Mouse (Mus musculus): ENCODE measurements at regions not wholly inside any gene's neighbourhood (a gene's known extent, or its start where the extent isn't known, plus 50 kb on each side); places are given as distances from the start of the nearest gene placed in this dataset.

- no peak for DNase-seq
These were observed 252.7 kb upstream of the Dnajc24 start for GRCm38 (mm10) chr2:106256012-106256411.

GRCm38 (mm10) chr2:106234358-106234757 lies 231.0 kb upstream of the Dnajc24 start:
- DNase-seq = no peak

GRCm38 (mm10) chr2:106231136-106231535 lies 227.8 kb upstream of the Dnajc24 start:
- no peak for DNase-seq

- DNase-seq = no peak
These were observed 226.7 kb upstream of the Dnajc24 start for GRCm38 (mm10) chr2:106230021-106230420.

- DNase-seq = no peak
These were observed 224.9 kb upstream of the Dnajc24 start for GRCm38 (mm10) chr2:106228249-106228648.

- no peak for DNase-seq
These were observed 212.8 kb upstream of the Dnajc24 start for GRCm38 (mm10) chr2:106216169-106216568.

- no peak for DNase-seq
These were observed 210.4 kb upstream of the Dnajc24 start for GRCm38 (mm10) chr2:106213740-106214139.

GRCm38 (mm10) chr2:106210773-106211172 lies 207.4 kb upstream of the Dnajc24 start:
- DNase-seq = no peak

GRCm38 (mm10) chr2:106208767-106209250 lies 205.5 kb upstream of the Dnajc24 start:
- no peak for DNase-seq

- no peak for DNase-seq
These were observed 196.8 kb upstream of the Dnajc24 start for GRCm38 (mm10) chr2:106200130-106200529.

- DNase-seq = no peak
These were observed 191.8 kb upstream of the Dnajc24 start for GRCm38 (mm10) chr2:106195170-106195569.

GRCm38 (mm10) chr2:106194369-106195023 lies 191.1 kb upstream of the Dnajc24 start:
- DNase-seq = peak; percentile 28 to 75

GRCm38 (mm10) chr2:106193889-106194347 lies 190.6 kb upstream of the Dnajc24 start:
- no peak for DNase-seq

- no peak for DNase-seq
These were observed 187.4 kb upstream of the Dnajc24 start for GRCm38 (mm10) chr2:106190579-106191322.

GRCm38 (mm10) chr2:106183651-106184050 lies 180.3 kb upstream of the Dnajc24 start:
- DNase-seq = no peak

- no peak for DNase-seq
These were observed 178.7 kb upstream of the Dnajc24 start for GRCm38 (mm10) chr2:106182051-106182450.

GRCm38 (mm10) chr2:106162681-106163080 lies 159.3 kb upstream of the Dnajc24 start:
- DNase-seq = no peak

- no peak for DNase-seq
These were observed 158.5 kb upstream of the Dnajc24 start for GRCm38 (mm10) chr2:106161877-106162276.

- DNase-seq = no peak
These were observed 146.4 kb upstream of the Dnajc24 start for GRCm38 (mm10) chr2:106149701-106150100.

- DNase-seq = no peak
These were observed 137.6 kb upstream of the Dnajc24 start for GRCm38 (mm10) chr2:106140931-106141330.

- DNase-seq = no peak
These were observed 97.7 kb upstream of the Dnajc24 start for GRCm38 (mm10) chr2:106101002-106101401.

GRCm38 (mm10) chr2:106086121-106086520 lies 82.8 kb upstream of the Dnajc24 start:
- no peak for DNase-seq

All from heart, adult 18-20 months (tissue).